Mouse (Mus musculus): ENCODE measurements around the gene Shf.

- no peak for TF ChIP-seq CTCF (IDR thresholded peaks at IDR 0.05; ENCODE audit: low read depth, low read length)
- TF ChIP-seq TAL1 (conservative IDR thresholded peaks at IDR 0.05; ENCODE audit: low read depth, low read length) = no peak
- no peak for TF ChIP-seq GATA2 (IDR thresholded peaks at IDR 0.05; ENCODE audit: borderline replicate concordance, low read depth, low read length)
Observed at GRCm38 (mm10) chr2:122355389-122355788, 13.6 kb downstream of the Shf start.
